Mouse (Mus musculus) limb, embryonic 15.5 days (tissue): ENCODE results near the gene Rxfp1. TPM values are rescaled to one million over a fixed set of nuclear protein-coding genes. Genes with fewer than 3 reads are reported as not detected.
"Not testable (repeated sequence)": the region's sequence is repeated elsewhere in the genome, so short reads cannot be mapped to it uniquely, and the experiment has no call there.

Source experiments
- ATAC-seq: fragments of 200-750 bp; cut with Nextera tagmentation; 2 replicates; pipeline ENCODE4 v1.8.0; 2017; ENCODE audit warnings: low read depth, moderate TSS enrichment; ENCODE audit not compliant: insufficient number of reproducible peaks, low FRiP score, low TSS enrichment
- H3K27ac ChIP-seq: fragments of 300-500 bp; sonication (generic); 2 replicates; pipeline ENCODE4 v1.5.1; 2015; ENCODE audit warnings: moderate library complexity, mild to moderate bottlenecking, inconsistent platforms
- H3K27me3 ChIP-seq: fragments of 300-500 bp; sonication (generic); 2 replicates; pipeline ENCODE4 v1.6.1; 2015; ENCODE audit warnings: inconsistent platforms
- H3K36me3 ChIP-seq: fragments of 300-500 bp; sonication (generic); 2 replicates; pipeline ENCODE4 v1.6.1; 2015; ENCODE audit warnings: inconsistent platforms
- H3K4me1 ChIP-seq: fragments of 300-500 bp; sonication (generic); 2 replicates; pipeline ENCODE4 v1.6.1; 2015; ENCODE audit warnings: inconsistent platforms
- H3K4me2 ChIP-seq: fragments of 300-500 bp; sonication (generic); 2 replicates; pipeline ENCODE4 v1.6.1; 2015; ENCODE audit warnings: mild to moderate bottlenecking, inconsistent platforms
- H3K4me3 ChIP-seq: fragments of 300-500 bp; sonication (generic); 2 replicates; pipeline ENCODE4 v1.5.1; 2015; ENCODE audit warnings: mild to moderate bottlenecking, inconsistent platforms
- H3K9ac ChIP-seq: fragments of 300-500 bp; sonication (generic); 2 replicates; pipeline ENCODE4 v1.6.1; 2015; ENCODE audit warnings: inconsistent platforms
- H3K9me3 ChIP-seq: fragments of 300-500 bp; sonication (generic); 2 replicates; pipeline ENCODE4 v1.6.1; 2016; ENCODE audit warnings: inconsistent platforms
- WGBS: fragments of 180-500 bp; shearing (Covaris S2); methylation state at CpG from one replicate; pipeline ENCODE4 v1.1.7; 2015; 5-methylcytosine and 5-hydroxymethylcytosine counted together
- polyA plus RNA-seq: library from polyadenylated mRNA; unstranded; fragments of >200 nt; fragmentation: Nextera tagmentation; extraction: Ambion mirVana; gene quantifications from 2 replicates; pipeline ENCODE4 v1.2.1, GENCODE M21; 2015

Gene Rxfp1
- polyA plus RNA-seq, 1 experiment from 2014 or later, result 0.14 TPM

DNA sequence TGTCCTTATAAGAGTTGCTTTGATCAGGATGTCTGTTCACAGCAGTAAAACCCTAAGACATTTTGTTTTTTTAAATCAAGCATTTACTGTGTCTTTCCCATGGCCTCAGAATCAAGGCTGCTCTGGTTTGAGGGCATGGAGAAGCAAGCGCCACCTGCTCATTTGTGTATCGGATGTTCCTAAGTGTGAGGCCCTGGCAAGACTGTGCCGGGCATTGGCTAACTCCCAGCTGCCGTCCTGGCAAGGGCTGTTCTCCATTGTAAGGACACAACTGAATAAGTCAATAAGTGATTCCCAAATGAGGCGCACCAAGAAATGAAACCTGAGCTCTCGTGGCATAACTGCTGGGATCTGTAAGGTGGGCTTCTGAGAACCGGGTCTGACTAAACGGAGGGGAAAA lies 31.2 kb downstream of the Rxfp1 start:
- no peaks in the 10 kb centered on the region for H3K27me3 ChIP-seq
- H3K4me3 ChIP-seq, result no peak overlapping the region
- H3K4me1 ChIP-seq, result 0 out of 2 replicates have a peak, but pooled peaks cover 2% of the 10 kb centered on the region
- ATAC-seq, result no peak
- no peak overlapping the region for H3K27ac ChIP-seq
- no peaks in the 10 kb centered on the region for H3K36me3 ChIP-seq
- no peak overlapping the region for H3K4me2 ChIP-seq
- 68% methylated on average over 8 of the region's 8 CpGs for WGBS
- no peak overlapping the region for H3K9ac ChIP-seq
- no peaks in the 10 kb centered on the region for H3K9me3 ChIP-seq

DNA sequence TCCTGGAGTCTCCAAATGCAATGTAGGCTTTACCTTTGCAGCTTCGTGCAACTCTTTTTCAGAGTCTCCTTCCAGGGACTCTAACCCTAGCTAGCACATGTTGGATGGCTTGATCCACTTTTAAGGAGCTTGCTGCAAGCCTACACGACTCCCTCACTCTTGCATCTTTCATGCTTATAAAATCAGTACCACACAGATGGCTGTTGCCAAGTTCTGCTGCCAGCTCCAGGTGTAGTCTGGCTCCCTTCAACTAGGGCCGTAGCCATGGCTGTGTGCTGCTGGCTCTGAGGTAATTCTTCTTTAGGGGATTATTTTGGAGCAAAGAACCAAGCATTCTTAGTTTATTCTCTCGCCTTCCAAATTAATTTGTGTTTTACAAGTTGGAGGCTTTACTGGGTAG lies 34.5 kb downstream of the Rxfp1 start:
- WGBS, result 51% methylated on average over 4 of the region's 4 CpGs
- H3K27me3 ChIP-seq, result no peaks in the 10 kb centered on the region

DNA sequence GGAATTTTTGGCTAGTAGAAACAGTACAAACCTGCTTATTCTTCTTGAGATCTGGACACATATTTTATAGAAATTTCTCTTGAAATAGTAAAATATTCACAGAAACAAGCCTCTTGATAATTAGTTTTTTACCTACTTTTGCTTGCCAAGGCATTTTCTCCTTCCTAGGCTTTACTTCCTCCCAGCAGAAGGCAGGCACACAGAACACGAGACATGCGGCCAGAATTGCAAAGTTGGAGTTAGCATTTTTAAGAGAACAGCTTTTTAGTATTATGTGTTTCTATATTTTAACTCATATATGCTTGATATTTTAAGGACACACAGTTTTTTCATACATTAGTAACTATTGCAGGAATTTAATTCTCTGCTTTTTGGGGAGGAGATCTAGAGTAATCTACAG lies 45.7 kb downstream of the Rxfp1 start:
- Histone ChIP-seq H3K27me3 (no peaks in the 10 kb centered on the region), H3K9ac (no peak overlapping the region), H3K4me3 (no peak overlapping the region), H3K4me2 (no peak overlapping the region), H3K27ac (no peak overlapping the region), H3K4me1 (no peaks in the 10 kb centered on the region), H3K36me3 (no peaks in the 10 kb centered on the region), H3K9me3 (no peaks in the 10 kb centered on the region)
- no peak for ATAC-seq
- 55% methylated on average over 2 of the region's 2 CpGs for WGBS

More for the DNA sequence above, 34.5 kb downstream of the Rxfp1 start:
- Histone ChIP-seq H3K27ac (no peak overlapping the region), H3K9ac (no peak overlapping the region), H3K4me2 (no peak overlapping the region), H3K9me3 (no peaks in the 10 kb centered on the region), H3K4me3 (no peak overlapping the region), H3K36me3 (no peaks in the 10 kb centered on the region), H3K4me1 (0 out of 2 replicates have a peak, but pooled peaks cover 2% of the 10 kb centered on the region)
- ATAC-seq, result no peak

DNA sequence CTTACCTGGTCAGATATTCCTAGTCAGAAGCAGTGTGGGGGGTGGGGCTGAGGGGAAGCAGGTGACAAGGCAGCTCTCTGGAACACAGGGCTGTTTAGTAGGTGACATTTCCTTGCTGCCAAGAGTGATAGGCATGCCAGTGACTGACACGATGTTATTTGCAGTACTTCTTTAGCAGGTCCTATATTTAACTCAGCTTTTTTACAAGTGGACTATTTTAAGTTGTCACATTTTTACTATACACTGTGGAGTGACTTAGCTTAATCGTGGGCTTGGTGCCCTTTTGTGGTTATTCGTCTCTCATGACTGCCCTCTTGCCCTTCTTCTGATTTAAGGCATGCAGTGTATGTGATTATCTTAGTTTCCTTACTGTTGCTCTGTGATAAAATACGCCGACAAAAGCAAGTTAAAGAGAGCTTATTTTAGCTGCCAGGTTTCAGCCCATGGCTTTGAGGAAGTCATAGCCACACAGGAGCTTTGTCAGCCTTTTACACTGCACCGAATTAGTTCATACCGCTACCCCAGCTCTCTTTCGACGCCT lies 47.5 kb downstream of the Rxfp1 start:
- H3K4me2 ChIP-seq, result no peak overlapping the region
- no peaks in the 10 kb centered on the region for H3K36me3 ChIP-seq
- no peaks in the 10 kb centered on the region for H3K27me3 ChIP-seq
- H3K4me1 ChIP-seq, result no peaks in the 10 kb centered on the region
- no peak for ATAC-seq
- H3K9me3 ChIP-seq, result no peaks in the 10 kb centered on the region
- no peak overlapping the region for H3K9ac ChIP-seq
- 74% methylated on average over 9 of the region's 9 CpGs for WGBS
- no peak overlapping the region for H3K27ac ChIP-seq
- no peak overlapping the region for H3K4me3 ChIP-seq

DNA sequence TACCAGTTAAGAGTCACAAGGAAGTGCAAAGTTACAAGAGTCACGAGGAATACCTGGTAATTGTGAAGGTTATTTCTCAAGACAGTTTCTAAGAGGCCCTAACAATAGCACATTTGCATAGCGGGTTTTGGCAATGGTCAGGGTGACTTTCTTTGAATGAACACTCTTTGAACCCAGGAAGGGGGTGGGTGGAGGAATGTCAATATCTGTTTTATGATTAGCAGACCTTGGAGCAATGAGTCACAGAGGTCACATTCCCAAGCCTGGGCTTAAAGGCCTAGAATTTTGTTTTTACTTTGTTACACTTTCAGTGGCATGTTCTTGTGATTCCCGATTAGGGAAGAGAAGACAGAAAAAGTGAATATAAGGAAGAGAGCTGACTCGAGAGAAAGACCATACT lies 49.6 kb downstream of the Rxfp1 start:
- 84% methylated on average over 4 of the region's 4 CpGs for WGBS
- not testable (repeated sequence) for ATAC-seq, H3K27ac ChIP-seq, H3K4me1 ChIP-seq, H3K9ac ChIP-seq, H3K9me3 ChIP-seq, H3K36me3 ChIP-seq, H3K4me2 ChIP-seq, H3K4me3 ChIP-seq, H3K27me3 ChIP-seq

DNA sequence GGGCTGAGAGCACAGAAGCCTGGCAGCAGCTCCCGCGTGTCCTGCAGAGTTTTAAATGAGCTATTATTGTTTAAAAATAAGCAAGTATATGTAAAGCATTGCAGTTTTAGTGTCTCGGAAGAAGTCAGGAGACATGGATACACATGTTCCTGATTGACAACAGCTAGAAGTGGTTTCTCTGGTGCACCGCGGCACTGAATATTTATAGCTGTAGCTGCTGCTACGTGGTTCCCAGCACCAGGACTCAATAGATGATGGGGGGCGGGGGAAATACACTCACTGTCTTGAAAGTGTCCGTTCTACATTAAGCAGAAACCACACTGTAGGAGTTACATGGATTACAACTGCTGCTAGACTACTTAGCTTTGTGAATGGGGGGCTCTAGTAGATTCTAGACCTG lies 54.2 kb downstream of the Rxfp1 start:
- Histone ChIP-seq H3K4me1 (no peaks in the 10 kb centered on the region), H3K9me3 (no peaks in the 10 kb centered on the region), H3K9ac (no peak overlapping the region), H3K36me3 (no peaks in the 10 kb centered on the region), H3K27ac (no peak overlapping the region), H3K4me2 (no peak overlapping the region), H3K27me3 (no peaks in the 10 kb centered on the region), H3K4me3 (no peak overlapping the region)
- 55% methylated on average over 8 of the region's 8 CpGs for WGBS
- ATAC-seq, result no peak

DNA sequence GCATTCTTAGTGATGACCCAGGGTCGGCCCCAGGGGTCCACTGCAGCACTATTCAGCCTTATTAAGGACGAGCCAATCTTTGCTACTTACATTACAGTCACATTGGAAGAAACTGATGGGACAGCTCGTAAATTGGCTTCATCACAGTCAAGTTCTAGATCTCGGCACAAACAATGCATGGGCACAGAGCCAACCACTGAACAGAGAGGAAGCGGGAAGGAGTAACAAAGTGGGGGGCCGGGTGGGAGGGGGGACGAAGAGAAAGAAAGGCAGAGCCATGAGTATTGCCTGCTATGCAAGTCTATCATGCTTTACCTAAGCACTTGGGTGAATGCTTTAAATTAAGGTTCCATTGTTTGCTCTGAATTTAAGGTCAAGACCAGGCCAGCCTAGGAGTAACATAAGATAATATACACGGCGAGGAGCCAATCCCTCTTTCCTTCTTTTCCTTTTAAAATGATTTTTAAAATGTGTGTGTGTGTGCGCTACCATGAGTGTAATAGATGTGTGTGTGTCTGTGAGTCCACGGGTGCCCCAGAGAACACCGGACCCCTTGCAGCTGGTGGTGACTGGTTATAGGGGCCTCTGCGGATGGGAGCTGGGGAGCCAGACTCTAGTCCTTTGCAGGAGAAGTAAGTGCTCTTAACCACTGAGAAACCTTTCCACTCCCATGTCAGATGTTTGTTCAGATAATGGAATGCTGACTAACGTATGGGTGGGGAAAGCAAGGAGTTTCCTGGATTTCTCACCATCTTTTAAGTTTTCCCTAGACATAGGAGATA lies 55.1 kb downstream of the Rxfp1 start:
- WGBS, result 63% methylated on average over 14 of the region's 14 CpGs
- Histone ChIP-seq H3K27ac (no peak overlapping the region), H3K9me3 (no peaks in the 10 kb centered on the region), H3K4me2 (no peak overlapping the region), H3K36me3 (no peaks in the 10 kb centered on the region), H3K27me3 (no peaks in the 10 kb centered on the region), H3K9ac (no peak overlapping the region), H3K4me3 (no peak overlapping the region), H3K4me1 (no peaks in the 10 kb centered on the region)
- ATAC-seq, result no peak

DNA sequence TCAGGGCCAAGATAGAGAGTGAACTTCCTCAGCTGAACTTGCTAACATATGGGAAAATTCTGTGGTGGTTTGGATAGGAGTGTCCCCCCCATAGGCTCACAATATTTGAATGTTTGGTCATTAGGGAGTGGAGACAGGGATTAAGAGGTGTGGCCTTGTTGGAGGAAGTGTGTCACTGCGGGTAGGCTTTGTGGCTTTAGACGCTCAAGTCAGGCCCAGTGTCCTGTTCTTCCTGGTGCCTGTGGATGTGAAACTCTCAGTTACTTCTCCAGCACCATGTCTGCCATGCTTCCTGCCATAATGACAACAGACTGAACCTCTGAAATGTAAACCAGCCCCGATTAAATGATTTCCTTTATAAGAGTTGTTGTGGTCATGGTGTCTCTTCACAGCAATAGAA lies 61.3 kb downstream of the Rxfp1 start:
- no peaks in the 10 kb centered on the region for H3K36me3 ChIP-seq
- H3K9me3 ChIP-seq, result no peaks in the 10 kb centered on the region
- no peaks in the 10 kb centered on the region for H3K27me3 ChIP-seq
- no peak overlapping the region for H3K4me3 ChIP-seq
- ATAC-seq, result no peak
- no peak overlapping the region for H3K4me2 ChIP-seq
- no peak overlapping the region for H3K27ac ChIP-seq
- no peak overlapping the region for H3K9ac ChIP-seq
- 86% methylated on average over 3 of the region's 3 CpGs for WGBS
- H3K4me1 ChIP-seq, result no peaks in the 10 kb centered on the region

DNA sequence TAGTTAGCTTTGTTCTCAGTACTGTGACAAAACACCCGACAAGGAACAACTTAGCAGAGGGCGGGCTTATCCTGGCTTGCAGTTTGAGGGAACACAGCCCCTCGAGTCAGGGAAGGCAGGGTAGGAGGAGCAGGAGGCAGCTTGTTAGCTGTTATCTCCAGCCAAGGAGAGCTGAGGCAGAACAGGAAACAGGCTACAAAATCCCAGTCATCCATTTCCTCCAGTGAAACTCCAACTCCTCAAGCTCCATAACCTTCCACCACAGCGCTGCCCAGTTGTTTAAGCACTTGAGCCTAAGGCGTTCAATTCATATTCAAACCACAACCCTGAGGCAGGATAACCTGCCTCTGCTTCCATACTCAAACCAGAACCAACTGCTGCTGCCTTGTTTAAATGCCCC lies 63.0 kb downstream of the Rxfp1 start:
- ATAC-seq, result no peak
- Histone ChIP-seq H3K4me3 (no peak overlapping the region), H3K4me2 (no peak overlapping the region), H3K4me1 (no peaks in the 10 kb centered on the region), H3K27ac (no peak overlapping the region), H3K9me3 (no peaks in the 10 kb centered on the region), H3K36me3 (no peaks in the 10 kb centered on the region), H3K27me3 (no peaks in the 10 kb centered on the region), H3K9ac (no peak overlapping the region)
- 82% methylated on average over 5 of the region's 5 CpGs for WGBS

DNA sequence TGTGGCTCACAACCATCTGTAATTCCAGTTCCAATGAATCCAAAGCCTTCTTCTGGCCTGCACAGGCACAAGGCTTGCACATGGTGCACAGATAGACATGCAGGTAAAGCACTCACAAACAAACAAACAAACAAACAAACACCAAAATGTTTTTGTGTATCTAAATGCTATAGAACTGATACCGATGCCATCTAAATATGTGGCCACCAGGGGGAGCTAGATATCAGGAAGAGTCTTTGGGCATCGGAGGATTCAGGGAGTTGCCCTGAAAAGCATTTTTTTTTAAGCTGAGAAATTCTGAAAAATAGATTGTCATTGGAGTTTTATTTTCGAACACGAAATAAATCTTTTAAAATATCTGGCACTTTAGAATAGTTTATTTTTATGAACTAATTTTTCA lies 64.6 kb downstream of the Rxfp1 start:
- Histone ChIP-seq H3K27ac (no peak overlapping the region), H3K4me1 (no peaks in the 10 kb centered on the region), H3K9me3 (no peaks in the 10 kb centered on the region), H3K9ac (no peak overlapping the region), H3K27me3 (no peaks in the 10 kb centered on the region), H3K4me2 (no peak overlapping the region), H3K4me3 (no peak overlapping the region), H3K36me3 (no peaks in the 10 kb centered on the region)
- ATAC-seq, result no peak
- 12% methylated on average over 4 of the region's 4 CpGs for WGBS

DNA sequence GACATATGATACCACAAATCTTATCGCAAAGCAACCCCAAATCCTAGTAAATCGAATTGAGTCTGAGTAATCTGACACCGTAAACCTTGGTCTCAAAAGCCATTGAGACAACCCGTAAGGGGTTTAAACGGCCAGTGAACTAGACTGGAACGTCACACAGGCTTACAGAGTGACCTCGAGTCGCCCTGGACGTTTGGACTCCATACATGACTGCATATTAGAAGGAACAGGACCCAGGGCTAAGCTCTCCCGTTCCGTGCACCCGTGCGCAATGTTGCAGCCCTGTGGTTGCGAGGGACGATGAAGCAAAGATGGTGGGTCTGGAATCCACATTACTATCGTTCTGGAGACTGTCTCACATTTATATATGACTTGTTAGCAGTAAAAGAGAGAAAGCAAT lies 65.5 kb downstream of the Rxfp1 start:
- Histone ChIP-seq H3K9me3 (no peaks in the 10 kb centered on the region), H3K4me2 (no peak overlapping the region), H3K4me1 (no peaks in the 10 kb centered on the region), H3K27ac (no peak overlapping the region), H3K9ac (no peak overlapping the region), H3K27me3 (no peaks in the 10 kb centered on the region), H3K36me3 (no peaks in the 10 kb centered on the region), H3K4me3 (no peak overlapping the region)
- no peak for ATAC-seq
- WGBS, result 54% methylated on average over 16 of the region's 16 CpGs

DNA sequence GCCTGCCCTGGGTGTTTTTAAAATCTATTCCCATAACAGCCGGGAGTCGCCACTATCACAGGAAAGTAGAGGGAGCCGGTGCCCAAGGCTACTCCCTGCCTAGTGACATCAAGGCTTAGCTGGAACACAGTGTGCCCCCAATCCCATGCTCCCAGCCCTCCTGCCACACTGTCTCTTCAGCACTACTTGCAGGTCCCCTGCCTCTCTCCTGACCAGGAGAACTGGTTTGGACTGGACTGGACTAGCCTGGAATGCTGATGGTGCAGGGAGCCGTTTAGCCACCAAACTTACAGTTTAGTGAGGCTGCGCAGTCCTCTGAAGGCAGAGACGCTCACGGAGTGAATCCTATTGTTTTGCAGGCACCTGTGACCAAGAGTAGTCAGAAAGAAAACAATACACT lies 67.1 kb downstream of the Rxfp1 start:
- H3K4me3 ChIP-seq, result no peak overlapping the region
- H3K27ac ChIP-seq, result no peak overlapping the region
- no peak for ATAC-seq
- 71% methylated on average over 7 of the region's 7 CpGs for WGBS
- H3K9ac ChIP-seq, result no peak overlapping the region
- H3K9me3 ChIP-seq, result no peaks in the 10 kb centered on the region
- no peaks in the 10 kb centered on the region for H3K27me3 ChIP-seq
- H3K36me3 ChIP-seq, result no peaks in the 10 kb centered on the region
- no peak overlapping the region for H3K4me2 ChIP-seq
- H3K4me1 ChIP-seq, result no peaks in the 10 kb centered on the region
